Mouse (Mus musculus) heart, embryonic 10.5 days (tissue): ENCODE measurements around the gene Tnpo1. TPM values are rescaled to one million over a fixed set of nuclear protein-coding genes. Genes with fewer than 3 reads are reported as not detected.
A peak's percentile ranks its signal among the peaks of the same experiment; 100 is the strongest.

Experiments used
- DNase-seq: peaks from one replicate; pipeline ENCODE4 v3.0.0-alpha.2; 2017; ENCODE audit warnings: low spot score
- H3K27ac ChIP-seq: fragments of 300-500 bp; sonication (generic); 2 replicates; pipeline ENCODE4 v1.5.1; 2016; ENCODE audit warnings: mild to moderate bottlenecking
- H3K27me3 ChIP-seq: fragments of 300-500 bp; sonication (generic); 2 replicates; pipeline ENCODE4 v1.6.1; 2016; ENCODE audit warnings: mild to moderate bottlenecking; ENCODE audit not compliant: poor library complexity, insufficient read depth, severe bottlenecking
- H3K36me3 ChIP-seq: fragments of 300-500 bp; sonication (generic); 2 replicates; pipeline ENCODE4 v1.6.1; 2016; ENCODE audit warnings: mild to moderate bottlenecking, moderate library complexity
- H3K4me1 ChIP-seq: fragments of 300-500 bp; sonication (generic); 2 replicates; pipeline ENCODE4 v1.6.1; 2016; ENCODE audit warnings: mild to moderate bottlenecking
- H3K4me3 ChIP-seq: fragments of 300-500 bp; sonication (generic); 2 replicates; pipeline ENCODE4 v1.5.1; 2016; ENCODE audit warnings: mild to moderate bottlenecking, moderate library complexity
- H3K9me3 ChIP-seq: fragments of 300-500 bp; sonication (generic); 2 replicates; pipeline ENCODE4 v1.6.1; 2016; ENCODE audit warnings: mild to moderate bottlenecking, moderate library complexity
- WGBS: fragments of 180-500 bp; shearing (Covaris S2); methylation state at CpG from one replicate; pipeline ENCODE4 v1.1.7; 2016; 5-methylcytosine and 5-hydroxymethylcytosine counted together
- polyA plus RNA-seq: library from polyadenylated mRNA; unstranded; fragments of >200 nt; fragmentation: Nextera tagmentation; extraction: Ambion mirVana; gene quantifications from 2 replicates; pipeline ENCODE4 v1.2.1, GENCODE M21; 2016

Tnpo1 gene
- polyA plus RNA-seq, 1 experiment from 2014 or later, result 67.7 TPM

- WGBS, result 45% methylated on average over 6 of the region's 6 CpGs
These were observed 116.0 kb downstream of the Tnpo1 start for GRCm38 (mm10) chr13:98810143-98810542.

GRCm38 (mm10) chr13:98809087-98809486 is 117.1 kb downstream of the Tnpo1 start:
- no peak for DNase-seq
- 51% methylated on average over 1 of the region's 1 CpGs for WGBS
- H3K27ac ChIP-seq, result no peak overlapping the region
- H3K36me3 ChIP-seq, result peaks cover 11% of the 10 kb centered on the region
- H3K4me3 ChIP-seq, result no peak overlapping the region
- H3K9me3 ChIP-seq, result no peaks in the 10 kb centered on the region
- peaks cover 8% of the 10 kb centered on the region; the same call in 1 of the 2 replicates for H3K4me1 ChIP-seq
- no peaks in the 10 kb centered on the region for H3K27me3 ChIP-seq

More at GRCm38 (mm10) chr13:98810143-98810542, 116.0 kb downstream of the Tnpo1 start:
- peaks cover 8% of the 10 kb centered on the region; the same call in 1 of the 2 replicates for H3K4me1 ChIP-seq
- no peak overlapping the region for H3K4me3 ChIP-seq
- H3K27me3 ChIP-seq, result no peaks in the 10 kb centered on the region
- peak overlapping the region; percentile 42; the same call in 1 of the 2 replicates for H3K27ac ChIP-seq
- DNase-seq, result no peak
- H3K36me3 ChIP-seq, result peaks cover under 1% of the 10 kb centered on the region; the same call in 1 of the 2 replicates
- H3K9me3 ChIP-seq, result no peaks in the 10 kb centered on the region

- no peak for DNase-seq
- no peaks in the 10 kb centered on the region for H3K27me3 ChIP-seq
- H3K4me3 ChIP-seq, result no peak overlapping the region
- H3K4me1 ChIP-seq, result no peaks in the 10 kb centered on the region
- H3K36me3 ChIP-seq, result peaks cover 47% of the 10 kb centered on the region
- WGBS, result 82% methylated on average over 1 of the region's 1 CpGs
- no peak overlapping the region for H3K27ac ChIP-seq
- H3K9me3 ChIP-seq, result no peaks in the 10 kb centered on the region
These were observed 121.7 kb downstream of the Tnpo1 start for GRCm38 (mm10) chr13:98804480-98804879.

- no peaks in the 10 kb centered on the region for H3K27me3 ChIP-seq
- WGBS, result 81% methylated on average over 4 of the region's 4 CpGs
- H3K27ac ChIP-seq, result no peak overlapping the region
- no peaks in the 10 kb centered on the region for H3K9me3 ChIP-seq
- no peak for DNase-seq
- no peak overlapping the region for H3K4me3 ChIP-seq
- H3K36me3 ChIP-seq, result peaks cover 51% of the 10 kb centered on the region
- H3K4me1 ChIP-seq, result no peaks in the 10 kb centered on the region
These were observed 122.5 kb downstream of the Tnpo1 start for GRCm38 (mm10) chr13:98803699-98804098.

- Histone ChIP-seq H3K27ac (no peak overlapping the region), H3K4me3 (no peak overlapping the region), H3K36me3 (peaks cover 54% of the 10 kb centered on the region), H3K9me3 (no peaks in the 10 kb centered on the region), H3K4me1 (no peaks in the 10 kb centered on the region), H3K27me3 (no peaks in the 10 kb centered on the region)
- WGBS, result 85% methylated on average over 3 of the region's 3 CpGs
- DNase-seq, result no peak
These were observed 123.2 kb downstream of the Tnpo1 start for GRCm38 (mm10) chr13:98802957-98803356.

GRCm38 (mm10) chr13:98795511-98795910 is 130.7 kb downstream of the Tnpo1 start:
- H3K27me3 ChIP-seq, result no peaks in the 10 kb centered on the region
- no peaks in the 10 kb centered on the region for H3K9me3 ChIP-seq
- no peak for DNase-seq
- H3K27ac ChIP-seq, result no peak overlapping the region
- H3K4me3 ChIP-seq, result no peak overlapping the region
- H3K4me1 ChIP-seq, result no peaks in the 10 kb centered on the region
- WGBS, result 97% methylated on average over 3 of the region's 3 CpGs
- peaks cover 39% of the 10 kb centered on the region for H3K36me3 ChIP-seq

- Histone ChIP-seq H3K36me3 (peaks cover 27% of the 10 kb centered on the region), H3K4me1 (no peaks in the 10 kb centered on the region), H3K27ac (no peak overlapping the region), H3K4me3 (no peak overlapping the region), H3K9me3 (no peaks in the 10 kb centered on the region), H3K27me3 (no peaks in the 10 kb centered on the region)
- 100% methylated on average over 1 of the region's 1 CpGs for WGBS
- DNase-seq, result no peak
These were observed 133.3 kb downstream of the Tnpo1 start for GRCm38 (mm10) chr13:98792864-98793263.

GRCm38 (mm10) chr13:98791693-98792092 is 134.5 kb downstream of the Tnpo1 start:
- Histone ChIP-seq H3K4me3 (no peak overlapping the region), H3K4me1 (0 out of 2 replicates have a peak, but pooled peaks cover 2% of the 10 kb centered on the region), H3K9me3 (no peaks in the 10 kb centered on the region), H3K27ac (no peak overlapping the region), H3K36me3 (peaks cover 20% of the 10 kb centered on the region), H3K27me3 (no peaks in the 10 kb centered on the region)
- no peak for DNase-seq
- 94% methylated on average over 1 of the region's 1 CpGs for WGBS

Other genes starting within 250 kb of the Tnpo1 start
- gene Tmem171, start 231.6 kb downstream of the Tnpo1 start, polyA plus RNA-seq, result 0.73 and 1.0 TPM in 2 replicates
- gene Fcho2, start 110.9 kb downstream of the Tnpo1 start, polyA plus RNA-seq, result 26.7 and 30.2 TPM in 2 replicates
- not detected in 2 replicates for gene 1700024P04Rik, start 58.2 kb upstream of the Tnpo1 start, polyA plus RNA-seq